Mouse (Mus musculus) right cerebral cortex, postnatal 36 days (tissue): ENCODE data around the gene Nrg4.
"Not testable (repeated sequence)": the region's sequence is repeated elsewhere in the genome, so short reads cannot be mapped to it uniquely, and the experiment has no call there.

Experiments used
- DNase-seq, 2 experiments: peaks; one replicate each; pipeline ENCODE4 v3.0.0; 2022; ENCODE audit warnings: low spot score in 2 of 2, mixed read lengths in 1 of 2

Gene Nrg4

DNA sequence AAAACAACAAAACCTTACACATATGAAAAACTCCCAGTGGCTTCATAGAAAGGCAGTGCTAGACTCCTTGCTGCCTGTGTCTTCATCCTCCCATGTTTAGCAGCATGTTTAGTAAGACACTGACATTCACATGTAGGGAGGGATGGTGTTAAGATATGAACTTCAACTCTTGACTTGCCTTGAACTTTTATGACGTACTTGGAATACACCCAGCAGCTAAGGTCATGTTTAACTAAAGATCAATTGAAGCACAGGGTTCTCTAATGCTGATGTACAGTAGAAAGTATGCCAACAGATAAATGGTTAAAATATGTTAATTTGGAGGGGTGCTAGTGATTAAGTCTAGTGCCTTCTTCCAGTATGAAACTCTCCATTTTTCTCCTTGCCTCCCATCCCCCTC lies 4.0 kb downstream of the Nrg4 start:
- no peak for DNase-seq

DNA sequence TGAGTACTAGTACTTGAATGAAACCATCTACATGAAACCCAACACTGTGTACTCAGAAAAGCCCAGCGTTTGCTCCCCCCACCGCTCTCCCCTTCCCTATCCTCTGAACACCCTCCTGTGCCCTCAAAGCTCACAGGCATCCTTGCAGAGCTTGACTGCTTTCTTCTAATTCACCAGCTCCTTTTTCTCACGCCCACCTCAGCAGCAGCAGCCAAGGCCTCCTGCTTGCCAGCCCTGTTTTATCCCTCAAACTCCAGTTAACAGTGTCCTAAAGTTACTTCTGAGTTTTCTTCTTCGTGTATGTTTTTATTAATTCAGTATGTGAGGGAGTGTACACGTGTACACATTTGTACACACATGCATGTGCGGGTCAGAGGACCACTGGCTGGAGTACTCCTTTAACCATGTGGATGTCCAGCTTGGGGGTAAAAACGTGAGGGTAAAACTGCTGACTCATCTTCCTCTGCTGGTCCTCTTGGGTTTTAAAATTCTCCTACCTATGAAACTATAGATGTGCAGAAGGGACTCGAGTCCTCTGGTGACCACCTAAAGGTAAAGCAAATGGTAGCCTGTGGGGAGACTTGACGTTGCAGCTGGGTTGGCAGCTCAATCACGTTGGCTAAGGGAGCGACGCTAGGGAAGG lies 12.9 kb downstream of the Nrg4 start:
- DNase-seq, result peak in 1 of 2 experiments; percentile 20

DNA sequence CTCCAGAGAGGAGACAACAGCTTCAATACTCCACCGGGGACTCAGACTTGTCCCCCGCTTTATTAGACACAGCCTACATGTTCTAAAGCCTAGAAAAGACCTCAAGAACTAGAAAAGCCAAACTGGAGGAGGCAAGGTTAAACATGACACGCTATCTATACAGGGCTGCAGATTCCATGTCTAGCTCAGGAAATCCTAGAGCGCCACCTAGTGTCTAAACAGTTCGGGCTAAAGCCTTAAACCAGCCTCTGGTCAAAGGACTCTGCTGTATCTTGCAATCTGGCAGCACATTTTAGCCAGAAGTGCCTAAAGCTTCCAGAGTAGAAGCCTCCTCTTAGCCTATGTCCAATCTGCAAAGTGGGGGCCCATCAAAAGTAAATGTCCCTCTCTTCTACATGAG lies 15.1 kb downstream of the Nrg4 start:
- DNase-seq, result peak; percentile 40 to 45

DNA sequence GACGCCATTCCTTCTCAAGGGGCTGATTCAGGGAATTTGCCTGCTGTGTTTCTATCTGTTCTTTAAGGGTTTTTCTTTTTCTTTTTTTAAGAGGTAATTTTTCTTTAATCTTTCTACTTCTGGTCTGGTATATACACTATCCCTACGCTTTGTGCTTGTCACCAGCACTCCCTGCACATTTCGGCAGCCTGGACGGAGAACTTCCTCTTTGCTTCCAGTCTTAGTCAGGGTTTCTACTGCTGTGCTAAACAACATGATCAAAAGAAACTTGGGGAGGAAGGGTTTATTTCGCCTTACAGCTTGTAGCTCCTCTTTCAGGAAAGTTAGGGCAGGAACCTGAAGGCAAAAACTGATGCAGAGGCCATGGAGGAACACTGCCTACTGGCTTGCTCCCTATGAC lies 18.2 kb downstream of the Nrg4 start:
- DNase-seq, result no peak

DNA sequence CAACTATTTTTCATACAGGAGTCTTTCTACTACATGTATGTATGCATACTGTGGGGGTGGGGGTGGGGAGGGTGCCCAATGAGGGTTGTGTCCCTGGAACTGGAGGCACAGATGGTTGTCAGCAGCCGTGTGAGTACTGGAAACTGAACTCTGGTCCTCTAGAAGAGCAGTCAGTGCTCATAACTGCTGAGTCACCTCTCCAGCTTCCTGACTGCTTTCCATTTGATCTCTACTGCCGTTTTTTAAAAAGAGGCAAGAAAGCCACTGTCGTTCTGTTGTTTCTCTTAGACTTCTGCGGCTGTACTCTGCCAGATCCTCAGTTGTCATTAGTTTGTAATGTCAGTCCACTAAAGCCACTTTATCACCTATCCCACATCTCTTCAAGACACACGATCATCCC lies 19.1 kb downstream of the Nrg4 start:
- DNase-seq, result no peak

DNA sequence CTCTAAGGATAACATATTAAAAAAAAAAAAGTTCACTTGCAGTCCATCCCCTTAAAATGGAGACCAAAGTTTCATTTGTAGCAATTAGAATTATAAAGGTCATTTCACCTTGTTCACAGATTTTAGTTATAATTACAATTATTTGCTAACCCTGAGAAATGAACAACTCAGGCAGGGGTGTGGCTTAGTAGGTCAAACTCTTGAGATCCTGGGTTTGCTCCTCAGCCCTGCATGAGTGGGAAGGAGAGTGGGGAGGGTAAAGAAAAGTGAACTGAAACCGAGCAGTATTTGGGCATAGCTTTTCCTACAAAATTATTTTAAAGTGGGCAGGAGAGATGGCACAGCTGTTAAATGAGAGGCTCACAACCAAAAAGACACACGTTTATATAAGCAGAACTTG lies 19.6 kb downstream of the Nrg4 start:
- DNase-seq, result no peak

DNA sequence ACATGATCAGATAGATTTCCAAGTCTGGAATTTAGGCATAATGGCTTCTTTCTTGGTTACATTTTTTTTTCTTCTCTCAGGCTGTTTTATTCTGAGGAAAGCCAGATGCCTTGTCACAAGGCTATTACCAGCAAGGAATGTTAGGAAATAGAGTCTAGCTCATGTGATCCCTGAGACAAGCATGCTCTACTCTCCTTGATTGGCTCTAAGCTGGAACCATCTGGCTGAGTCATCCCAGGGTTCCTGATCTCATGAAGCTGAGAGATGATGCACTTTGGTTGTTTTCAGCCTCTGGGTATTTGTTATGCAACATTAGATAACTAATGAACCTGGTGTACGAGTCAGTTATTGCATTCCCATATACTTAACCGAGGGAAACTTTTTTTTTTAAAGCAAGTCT lies 30.4 kb downstream of the Nrg4 start:
- DNase-seq, result no peak

DNA sequence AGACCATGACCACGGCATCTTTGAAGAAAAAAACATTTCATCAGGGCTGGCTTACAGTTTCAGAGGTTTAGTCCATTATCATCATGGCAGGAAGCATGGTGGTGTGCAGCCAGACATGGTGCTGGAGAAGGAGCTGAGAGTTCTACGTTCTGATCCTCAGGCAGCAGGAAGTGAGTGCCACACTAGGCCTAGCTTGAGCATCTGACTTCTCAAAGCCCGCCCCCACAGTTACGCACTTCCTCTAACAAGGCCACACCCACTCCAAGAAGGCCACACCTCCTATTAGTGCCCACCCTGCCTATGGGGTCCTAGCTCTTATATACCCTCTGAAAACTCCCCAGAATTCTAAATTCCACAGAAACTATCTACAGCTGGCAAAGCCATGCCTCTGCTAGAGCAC lies 34.7 kb downstream of the Nrg4 start:
- DNase-seq, result no peak

DNA sequence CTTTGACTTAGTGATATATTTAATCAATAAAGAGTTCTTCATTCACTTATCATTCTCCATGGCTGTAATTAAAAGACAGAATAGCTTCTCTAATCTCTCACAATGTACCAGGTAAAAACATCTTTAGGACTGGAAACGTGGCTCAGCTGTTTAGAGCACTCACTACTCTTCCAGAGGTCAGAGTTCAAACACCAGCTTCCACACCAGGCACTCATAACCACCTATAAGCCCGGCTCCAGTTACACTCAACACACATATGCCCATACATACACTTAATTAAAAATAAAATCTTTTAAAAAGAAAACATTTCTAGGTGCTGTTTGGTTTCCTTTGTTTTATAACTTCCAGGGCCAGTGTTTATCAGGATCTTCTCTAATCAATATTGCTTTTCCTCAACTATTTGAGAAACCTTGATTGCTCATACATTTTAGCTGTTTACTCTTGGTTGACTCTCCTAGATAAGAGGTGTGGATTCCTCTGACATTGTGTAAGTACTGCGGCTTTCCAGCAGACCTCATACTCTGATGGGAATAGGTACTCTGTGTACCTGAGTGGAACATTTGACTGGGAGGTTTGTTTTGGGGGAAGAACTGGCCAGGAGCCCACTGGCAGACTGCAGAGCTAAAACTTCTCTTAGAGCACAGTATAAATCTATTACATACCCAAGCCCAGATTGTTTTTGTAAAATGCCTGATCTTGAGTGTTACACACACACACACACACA lies 37.0 kb downstream of the Nrg4 start:
- no peak for DNase-seq

DNA sequence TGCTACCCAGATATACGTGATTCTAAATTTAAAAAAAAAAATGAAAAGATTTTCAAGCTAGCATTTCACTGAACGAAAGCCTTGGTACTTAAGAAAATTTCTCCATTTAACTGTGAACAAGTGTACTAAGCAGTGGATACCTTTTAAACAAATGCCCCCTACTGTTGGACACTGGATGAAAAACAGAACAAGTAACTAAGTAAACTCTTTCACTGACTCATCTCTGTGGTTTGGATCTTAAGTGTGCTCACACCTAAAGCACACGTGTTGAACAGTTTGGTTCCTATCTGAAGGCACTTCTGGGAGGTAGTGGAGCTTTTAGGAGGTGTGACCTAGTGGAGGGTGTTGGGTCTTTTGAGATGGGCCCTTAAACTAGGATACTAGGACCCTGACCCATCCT lies 41.4 kb downstream of the Nrg4 start:
- no peak for DNase-seq

DNA sequence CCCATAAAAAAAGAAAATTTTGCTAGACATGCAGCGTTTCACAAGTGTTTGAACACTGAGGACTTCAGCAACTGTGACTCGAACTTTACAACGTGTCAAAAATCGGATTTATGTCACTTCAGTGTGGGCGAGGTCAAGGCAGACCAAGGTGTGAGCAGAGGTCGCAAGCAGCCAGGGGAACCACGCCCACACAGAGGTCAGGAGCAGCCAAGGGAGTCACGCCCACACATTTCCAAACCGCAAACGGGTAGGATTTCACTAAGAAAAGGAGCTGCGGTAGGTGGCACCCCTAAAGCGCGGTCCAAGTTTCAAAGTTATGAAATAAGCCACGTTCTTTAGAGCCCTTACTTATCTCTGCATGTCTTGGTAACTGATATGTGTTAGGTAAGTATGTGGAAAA lies 43.1 kb downstream of the Nrg4 start:
- DNase-seq, result no peak

DNA sequence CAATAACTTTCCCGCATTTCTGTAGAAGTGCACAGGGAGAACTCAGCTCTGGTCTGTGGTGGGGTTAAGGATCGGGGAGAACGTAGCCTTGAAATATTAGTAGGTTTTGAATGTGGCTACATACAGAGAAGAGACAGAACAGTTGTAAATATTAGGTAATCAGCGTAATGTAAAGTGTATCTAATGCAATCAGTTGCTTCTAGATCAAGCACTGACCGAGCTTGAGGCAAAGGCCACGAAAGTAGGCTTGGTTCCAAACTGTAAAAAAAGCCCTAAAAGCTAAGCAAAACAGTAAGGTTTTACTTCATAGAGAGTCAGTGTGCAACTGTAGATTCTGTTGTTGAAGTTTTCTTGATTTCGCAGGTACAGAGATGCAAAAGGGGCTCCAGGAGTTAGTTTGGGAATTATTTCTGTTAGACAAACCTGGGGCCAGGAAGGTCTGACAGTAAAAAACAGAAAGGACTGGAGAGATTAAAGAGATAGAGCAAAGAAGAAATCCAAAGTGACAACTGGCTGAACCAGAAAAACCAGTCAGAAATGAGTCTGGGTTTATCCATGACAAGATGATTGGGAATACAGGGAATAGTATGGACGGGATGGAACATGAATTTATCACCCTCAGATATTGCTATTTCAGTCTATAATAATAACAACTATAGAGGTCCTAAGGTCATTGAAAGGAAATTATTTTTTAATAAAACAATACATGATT lies 47.4 kb downstream of the Nrg4 start:
- DNase-seq, result no peak

DNA sequence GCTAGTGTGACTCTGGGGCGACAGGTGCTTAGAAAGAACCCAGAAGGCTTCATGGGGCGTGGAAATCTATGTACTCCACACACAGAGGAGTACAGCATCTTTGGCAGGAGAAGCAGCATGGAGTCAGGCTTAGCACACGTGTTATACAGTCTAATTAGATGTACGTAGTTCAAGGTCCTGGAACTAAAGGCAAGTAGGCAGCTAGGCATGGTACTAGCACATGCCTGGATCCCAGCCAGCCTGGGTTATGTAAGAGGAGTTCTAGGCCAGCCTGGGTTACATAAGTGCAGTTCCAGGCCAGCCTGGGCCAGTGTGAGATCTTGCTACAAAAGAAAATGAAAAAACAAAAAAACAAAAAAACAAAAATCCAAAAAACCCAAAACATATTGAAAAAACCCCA lies 49.1 kb downstream of the Nrg4 start:
- DNase-seq, result no peak

DNA sequence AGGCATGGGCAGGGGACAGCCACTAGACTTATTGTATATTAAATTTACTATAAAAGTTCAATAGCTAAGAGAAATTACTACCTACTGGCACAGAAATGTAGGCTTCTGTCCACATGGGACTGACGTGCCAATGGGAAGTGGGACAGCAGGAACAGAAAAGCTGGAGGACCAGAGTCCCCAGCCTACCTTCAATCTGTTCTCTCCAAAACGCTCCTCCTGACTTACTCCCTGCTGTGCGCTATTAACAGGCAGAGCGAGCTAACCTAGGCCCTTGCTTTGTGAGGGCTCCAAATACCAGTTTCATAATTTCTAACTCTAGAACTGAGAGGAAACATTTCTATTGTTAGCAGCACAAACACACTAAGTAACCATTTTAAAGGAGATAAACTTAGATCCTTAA lies 52.7 kb downstream of the Nrg4 start:
- DNase-seq, result peak in 1 of 2 experiments; percentile 30

DNA sequence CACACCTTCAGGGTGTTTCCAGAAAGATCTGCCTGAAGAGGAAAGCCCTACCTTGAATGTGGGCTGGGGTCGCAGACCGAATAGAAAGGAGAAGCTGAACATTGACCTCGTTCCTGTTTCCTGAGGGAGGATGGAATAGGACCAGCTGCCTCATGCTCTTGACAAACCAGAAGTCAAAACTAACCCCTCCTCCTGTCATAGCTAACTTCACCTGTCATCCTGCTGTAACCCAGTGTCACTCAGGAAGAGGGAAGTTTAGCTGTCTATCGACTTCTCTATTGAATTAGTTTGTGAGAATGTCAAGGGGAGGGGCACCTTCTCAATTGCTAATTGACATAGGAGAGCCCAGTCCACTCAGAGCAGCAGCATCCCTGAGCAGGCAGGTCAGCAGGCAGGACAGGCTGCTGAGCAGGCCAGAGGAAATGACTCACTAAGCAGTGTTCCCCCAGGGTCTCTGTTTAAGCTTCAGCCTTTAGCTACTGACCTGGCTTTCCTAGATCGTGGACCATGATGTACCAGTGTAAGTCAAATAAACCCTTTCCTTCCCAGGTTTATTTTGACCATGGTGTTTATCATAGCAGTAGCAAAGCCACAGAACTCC lies 54.6 kb downstream of the Nrg4 start:
- DNase-seq, result no peak

DNA sequence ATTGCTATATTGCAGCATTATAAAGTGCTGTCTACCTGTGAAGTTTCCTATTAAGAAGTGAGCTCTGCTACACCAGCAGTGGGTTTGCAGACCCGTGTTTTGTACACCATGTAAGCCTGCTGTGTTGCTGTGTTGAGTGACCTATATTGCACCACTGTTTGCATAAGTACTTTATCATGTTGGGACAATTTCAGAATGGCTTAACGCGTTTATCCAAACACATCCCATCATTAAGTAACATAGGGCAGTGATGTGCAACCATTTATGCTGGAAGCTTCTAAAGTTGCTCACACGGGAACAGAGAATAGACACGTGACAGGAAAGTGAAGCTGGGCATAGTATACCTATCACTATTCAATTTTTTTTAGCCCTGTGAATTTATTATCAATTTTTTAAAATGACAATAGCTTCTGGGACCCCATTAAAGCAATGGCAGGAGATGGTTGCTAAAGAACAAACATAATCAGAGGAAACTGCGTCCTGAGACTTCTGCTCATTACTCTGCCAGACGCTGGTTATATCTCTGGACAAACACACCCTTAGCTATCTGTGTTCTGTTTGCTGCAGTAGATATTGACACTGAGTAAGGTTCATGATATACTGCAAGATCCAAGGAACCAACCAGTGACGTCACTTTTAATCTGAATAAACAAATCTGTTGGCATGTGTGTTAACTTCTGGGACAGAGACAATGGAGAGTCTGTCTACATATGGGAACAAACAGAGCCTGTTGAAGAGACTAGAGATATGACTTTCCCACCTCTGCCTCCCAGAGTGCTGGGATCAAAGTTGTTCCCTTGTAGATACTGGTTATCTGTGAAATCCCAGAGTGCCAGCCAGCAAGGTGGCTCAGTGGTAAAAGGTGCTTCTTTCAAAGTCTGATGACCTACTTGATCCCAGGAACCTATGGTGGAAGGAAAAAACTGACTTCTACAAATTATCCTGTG lies 62.0 kb downstream of the Nrg4 start:
- DNase-seq, result no peak

DNA sequence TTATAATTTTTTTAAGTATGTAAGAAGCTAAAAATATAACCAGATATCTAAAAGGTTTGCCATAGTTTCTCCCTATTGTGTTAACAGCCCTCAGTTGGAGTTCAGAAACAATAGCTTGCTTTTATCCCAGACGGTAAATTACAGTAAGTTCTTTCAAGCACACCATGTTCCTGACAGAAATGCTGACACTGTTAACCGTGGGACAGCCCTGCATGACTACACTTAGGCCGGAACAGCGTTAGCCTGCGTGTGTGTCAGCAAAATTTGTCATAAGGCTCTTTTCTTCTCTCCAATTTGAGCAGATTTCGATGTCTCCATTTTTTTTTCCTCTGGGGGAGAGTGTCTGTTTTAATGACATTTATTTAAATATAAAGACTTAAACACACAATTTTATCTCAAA lies 66.9 kb downstream of the Nrg4 start:
- no peak for DNase-seq

DNA sequence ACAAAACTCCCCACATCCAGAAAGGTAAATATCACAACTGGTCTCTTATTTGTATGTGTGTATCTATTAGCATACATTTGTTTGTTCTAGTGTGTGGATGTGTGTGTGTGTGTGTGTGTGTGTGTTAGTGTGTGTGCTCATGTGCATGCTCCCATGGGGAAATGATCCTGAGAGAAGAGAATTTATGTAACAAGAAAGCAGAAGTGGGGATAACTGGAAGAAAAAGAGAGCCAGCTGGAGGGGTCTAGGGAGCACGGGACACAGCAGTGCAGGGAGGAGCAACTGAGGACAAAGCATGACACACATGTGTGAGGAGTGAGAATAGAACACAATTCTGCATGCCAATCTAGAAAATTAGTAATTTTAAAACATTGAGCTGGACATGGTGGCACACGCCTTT lies 69.5 kb downstream of the Nrg4 start:
- no peak for DNase-seq

DNA sequence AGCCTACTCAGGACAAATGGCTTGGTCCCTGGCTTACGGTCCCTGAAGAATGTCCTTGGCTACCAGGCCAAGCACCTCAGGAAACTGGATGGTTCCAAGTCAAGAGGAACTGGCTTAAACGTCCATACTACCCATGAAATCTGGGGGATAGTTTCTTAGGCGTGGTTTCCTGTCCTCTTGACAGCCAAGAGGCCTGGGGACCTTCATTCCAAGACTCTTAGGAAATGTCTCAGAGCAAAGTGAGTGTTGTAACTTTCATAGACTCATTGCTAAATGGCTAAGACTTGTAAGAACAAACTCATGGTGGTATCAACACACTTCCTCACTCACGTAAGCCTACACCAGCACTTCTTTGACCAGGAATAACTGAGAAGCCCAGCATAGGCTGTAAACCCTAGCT lies 71.0 kb downstream of the Nrg4 start:
- DNase-seq, result no peak

DNA sequence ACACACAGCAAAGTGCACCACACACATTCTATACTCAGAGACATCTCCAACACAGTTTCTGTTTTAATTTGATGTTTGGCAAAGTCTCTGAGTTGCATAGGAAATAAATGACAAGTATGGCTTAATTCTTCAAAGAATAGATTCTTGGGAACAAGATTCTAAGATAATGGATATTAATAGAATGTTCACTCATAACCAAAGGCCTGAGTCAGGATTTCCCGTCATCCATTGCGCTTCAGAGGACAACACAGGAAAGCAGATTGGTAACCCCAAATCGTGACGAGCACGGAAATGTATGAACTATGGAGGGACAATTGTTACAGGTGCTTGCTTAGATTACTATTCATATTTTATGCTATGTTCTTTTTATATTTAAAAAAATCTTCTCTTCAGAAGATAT lies 71.6 kb downstream of the Nrg4 start:
- DNase-seq, result no peak

DNA sequence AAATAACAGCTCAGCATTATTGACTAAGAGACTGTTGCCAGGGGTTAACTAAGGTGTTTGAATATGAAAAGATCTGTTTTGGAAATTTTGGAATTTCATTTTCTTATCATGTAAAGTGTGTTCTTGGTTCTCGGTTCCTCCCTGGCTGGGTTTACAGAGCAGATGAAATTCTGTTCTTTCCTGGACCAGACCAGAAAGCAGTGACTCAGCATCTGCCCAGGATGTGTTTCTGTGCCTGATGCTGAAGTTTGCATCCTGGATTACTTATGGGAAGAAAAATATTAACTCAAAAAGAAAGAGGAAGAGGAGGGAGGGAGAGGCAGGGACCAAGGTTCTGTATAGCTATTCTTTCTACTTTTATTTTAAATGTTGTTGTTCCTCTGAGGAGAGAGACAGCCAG lies 72.8 kb downstream of the Nrg4 start:
- DNase-seq, result no peak

DNA sequence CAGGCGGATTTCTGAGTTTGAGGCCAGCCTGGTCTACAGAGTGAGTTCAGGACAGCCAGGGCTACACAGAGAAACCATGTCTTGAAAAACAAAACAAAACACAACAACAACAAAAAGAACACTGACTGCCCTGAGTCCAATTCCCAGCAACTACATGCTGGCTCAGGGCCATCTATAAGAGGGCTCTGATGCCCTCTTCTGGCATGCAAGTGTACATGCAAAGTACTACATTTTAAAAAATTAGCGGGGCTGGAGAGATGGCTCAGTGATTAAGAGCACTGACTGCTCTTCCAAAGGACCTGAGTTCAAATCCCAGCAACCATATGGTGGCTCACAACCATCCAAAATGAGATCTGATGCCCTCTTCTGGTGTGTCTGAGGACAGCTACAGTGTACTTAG lies 74.5 kb downstream of the Nrg4 start:
- DNase-seq, result not testable (repeated sequence)
